Mouse (Mus musculus) embryonic facial prominence, embryonic 12.5 days (tissue): Measurements from ENCODE around the gene Actl7a. TPM values are rescaled to one million over a fixed set of nuclear protein-coding genes. Genes with fewer than 3 reads are reported as not detected.

Experiments
- ATAC-seq: fragments of 200-750 bp; cut with Nextera tagmentation; 2 replicates; pipeline ENCODE4 v1.8.0; 2017; ENCODE audit not compliant: insufficient number of reproducible peaks, insufficient read depth, low FRiP score, low TSS enrichment
- H3K27ac ChIP-seq: fragments of 300-500 bp; sonication (generic); 2 replicates; pipeline ENCODE4 v1.5.1; 2016; ENCODE audit warnings: mild to moderate bottlenecking
- H3K27me3 ChIP-seq: fragments of 300-500 bp; sonication (generic); 2 replicates; pipeline ENCODE4 v1.6.1; 2016; ENCODE audit warnings: mild to moderate bottlenecking, moderate library complexity
- H3K36me3 ChIP-seq: fragments of 300-500 bp; sonication (generic); 2 replicates; pipeline ENCODE4 v1.6.1; 2016; ENCODE audit warnings: mild to moderate bottlenecking
- H3K4me1 ChIP-seq: fragments of 300-500 bp; sonication (generic); 2 replicates; pipeline ENCODE4 v1.6.1; 2016
- H3K4me2 ChIP-seq: fragments of 300-500 bp; sonication (generic); replicated peaks from 2 replicates; pipeline ENCODE4 v1.6.1; 2016; ENCODE audit warnings: mild to moderate bottlenecking, moderate library complexity
- H3K4me3 ChIP-seq: fragments of 300-500 bp; sonication (generic); 2 replicates; pipeline ENCODE4 v1.5.1; 2016; ENCODE audit warnings: mild to moderate bottlenecking
- H3K9ac ChIP-seq: fragments of 300-500 bp; sonication (generic); 2 replicates; pipeline ENCODE4 v1.6.1; 2016; ENCODE audit warnings: mild to moderate bottlenecking, moderate library complexity
- H3K9me3 ChIP-seq: fragments of 300-500 bp; sonication (generic); 2 replicates; pipeline ENCODE4 v1.6.1; 2016; ENCODE audit warnings: mild to moderate bottlenecking, moderate library complexity
- WGBS: fragments of 180-500 bp; shearing (Covaris S2); methylation state at CpG from one replicate; pipeline ENCODE4 v1.1.7; 2016; 5-methylcytosine and 5-hydroxymethylcytosine counted together
- polyA plus RNA-seq: library from polyadenylated mRNA; unstranded; fragments of >200 nt; fragmentation: Nextera tagmentation; extraction: Ambion mirVana; gene quantifications from 2 replicates; pipeline ENCODE4 v1.2.1, GENCODE M21; 2016

Actl7a gene
- polyA plus RNA-seq, 1 experiment from 2014 or later: not detected

DNA sequence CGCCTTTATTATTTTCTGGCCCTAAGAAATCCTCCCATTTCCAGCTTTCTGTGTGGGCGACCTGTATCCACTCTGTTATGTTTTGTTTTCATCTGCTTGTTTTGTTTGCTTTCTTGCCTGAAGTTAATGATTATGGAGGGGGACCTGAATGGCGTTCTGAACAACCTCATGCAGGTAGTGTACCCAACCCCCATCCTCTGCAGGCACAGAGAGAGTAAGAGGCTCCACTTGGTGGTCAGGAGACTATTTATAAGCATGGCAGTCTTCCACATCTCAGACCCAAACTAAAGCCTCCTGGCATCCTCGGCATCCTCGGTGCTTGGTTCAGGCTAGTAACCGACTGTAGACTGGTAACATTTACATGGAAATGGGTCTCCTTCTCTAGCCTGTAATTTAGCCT lies 20.9 kb upstream of the Actl7a start:
- Histone ChIP-seq H3K27ac (no peak overlapping the region), H3K36me3 (no peaks in the 10 kb centered on the region), H3K4me3 (no peak overlapping the region), H3K9me3 (no peaks in the 10 kb centered on the region), H3K4me2 (no peak overlapping the region), H3K9ac (no peak overlapping the region), H3K4me1 (0 out of 2 replicates have a peak, but pooled peaks cover 4% of the 10 kb centered on the region), H3K27me3 (no peaks in the 10 kb centered on the region)
- ATAC-seq: no peak
- 67% methylated on average over 6 of the region's 6 CpGs for WGBS

- ATAC-seq: no peak
- H3K27ac ChIP-seq: no peak overlapping the region
- no peak overlapping the region for H3K4me2 ChIP-seq
- 0 out of 2 replicates have a peak, but pooled peaks cover 4% of the 10 kb centered on the region for H3K4me1 ChIP-seq
- H3K9me3 ChIP-seq: no peaks in the 10 kb centered on the region
- H3K27me3 ChIP-seq: no peaks in the 10 kb centered on the region
- H3K4me3 ChIP-seq: no peak overlapping the region
- no peaks in the 10 kb centered on the region for H3K36me3 ChIP-seq
- WGBS: 89% methylated on average over 6 of the region's 6 CpGs
- H3K9ac ChIP-seq: no peak overlapping the region
Observed at GRCm38 (mm10) chr4:56723237-56723636, 20.0 kb upstream of the Actl7a start.

- H3K9ac ChIP-seq: no peak overlapping the region
- no peak for ATAC-seq
- WGBS: 52% methylated on average over 8 of the region's 8 CpGs
- no peaks in the 10 kb centered on the region for H3K4me1 ChIP-seq
- H3K27ac ChIP-seq: no peak overlapping the region
- no peak overlapping the region for H3K4me2 ChIP-seq
- no peaks in the 10 kb centered on the region for H3K27me3 ChIP-seq
- no peaks in the 10 kb centered on the region for H3K36me3 ChIP-seq
- no peak overlapping the region for H3K4me3 ChIP-seq
- H3K9me3 ChIP-seq: no peaks in the 10 kb centered on the region
Observed at GRCm38 (mm10) chr4:56725839-56726238, 17.4 kb upstream of the Actl7a start.

DNA sequence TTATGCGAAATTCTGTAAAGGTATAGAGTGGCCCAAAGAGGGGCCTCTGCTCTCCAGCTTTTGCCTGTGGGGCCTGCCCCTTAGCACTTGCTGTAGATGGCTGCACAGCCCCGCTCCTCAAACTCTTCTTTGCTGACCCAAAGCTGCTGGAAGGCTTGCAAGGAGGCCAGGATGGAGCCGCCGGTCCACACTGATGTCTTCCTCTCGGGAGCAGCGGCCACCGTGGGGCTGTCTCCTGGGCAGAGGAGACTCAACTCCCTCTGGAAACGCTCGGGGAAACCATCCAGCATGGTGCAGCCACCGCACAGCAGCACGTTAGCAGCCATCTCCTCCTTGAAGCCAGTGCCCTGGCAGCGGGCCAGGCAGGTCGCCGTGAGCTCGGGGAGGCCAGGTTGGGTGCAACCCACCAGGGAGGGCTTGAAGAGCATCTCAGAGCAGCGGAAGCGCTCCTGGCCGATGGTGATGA lies 3.2 kb upstream of the Actl7a start, which contains the start of gene Gm26657:
Gm26657 (plus strand) TSS at position 51 of the 466 bp plus-strand sequence.
- no peak within 1 kb of the TSS for H3K9ac ChIP-seq
- H3K9me3 ChIP-seq: no peaks in the 10 kb centered on the region
- H3K27ac ChIP-seq: no peak within 1 kb of the TSS
- WGBS: 89% methylated on average over 18 of the region's 18 CpGs
- H3K4me3 ChIP-seq: no peak within 1 kb of the TSS
- H3K4me1 ChIP-seq: no peaks in the 10 kb centered on the region
- no peaks in the 10 kb centered on the region for H3K27me3 ChIP-seq
- H3K4me2 ChIP-seq: no peak within 1 kb of the TSS
- peaks cover 12% of the 10 kb centered on the region for H3K36me3 ChIP-seq
- ATAC-seq: no peak

GRCm38 (mm10) chr4:56740611-56741010 lies 2.6 kb upstream of the Actl7a start:
- Histone ChIP-seq H3K4me2 (no peak overlapping the region), H3K4me3 (no peak overlapping the region), H3K27ac (no peak overlapping the region), H3K27me3 (no peaks in the 10 kb centered on the region), H3K9me3 (no peaks in the 10 kb centered on the region), H3K4me1 (no peaks in the 10 kb centered on the region), H3K9ac (no peak overlapping the region), H3K36me3 (peaks cover 17% of the 10 kb centered on the region)
- no peak for ATAC-seq
- WGBS: 97% methylated on average over 20 of the region's 20 CpGs

GRCm38 (mm10) chr4:56741041-56741493 lies 2.1 kb upstream of the Actl7a start, which contains the start of gene Actl7b:
TSS of gene Actl7b (minus strand) at chr4:56741443.
- no peak within 1 kb of the TSS for H3K4me3 ChIP-seq
- no peak within 1 kb of the TSS for H3K9ac ChIP-seq
- peaks cover 20% of the 10 kb centered on the region for H3K36me3 ChIP-seq
- H3K9me3 ChIP-seq: no peaks in the 10 kb centered on the region
- H3K27me3 ChIP-seq: no peaks in the 10 kb centered on the region
- H3K4me2 ChIP-seq: no peak within 1 kb of the TSS
- ATAC-seq: no peak
- no peaks in the 10 kb centered on the region for H3K4me1 ChIP-seq
- 92% methylated on average over 13 of the region's 13 CpGs for WGBS
- no peak within 1 kb of the TSS for H3K27ac ChIP-seq

DNA sequence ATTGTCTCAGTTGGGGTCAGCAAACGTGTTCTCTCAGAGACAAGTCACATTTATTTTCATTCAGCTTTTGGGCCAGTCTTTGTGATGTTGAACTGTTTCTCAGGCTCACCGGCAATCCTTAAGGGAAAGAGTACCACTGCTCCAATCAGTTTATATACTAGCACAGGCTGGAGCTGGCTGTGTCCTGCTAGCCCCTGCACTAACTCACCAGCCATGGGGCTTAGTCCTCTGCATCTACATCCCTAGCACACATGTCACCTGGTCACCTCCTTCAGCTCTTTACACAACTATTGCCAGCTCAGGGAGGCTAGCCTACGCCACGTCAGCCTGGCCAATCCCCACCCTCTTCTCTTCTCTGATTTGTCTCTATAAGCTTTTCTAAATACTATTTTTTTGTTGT lies 515 bp upstream of the Actl7a start:
- Histone ChIP-seq H3K27me3 (no peaks in the 10 kb centered on the region), H3K4me2 (no peak overlapping the region), H3K9ac (no peak overlapping the region), H3K4me3 (no peak overlapping the region), H3K36me3 (peaks cover 33% of the 10 kb centered on the region), H3K4me1 (no peaks in the 10 kb centered on the region), H3K27ac (no peak overlapping the region), H3K9me3 (no peaks in the 10 kb centered on the region)
- 91% methylated on average over 4 of the region's 4 CpGs for WGBS
- no peak for ATAC-seq

DNA sequence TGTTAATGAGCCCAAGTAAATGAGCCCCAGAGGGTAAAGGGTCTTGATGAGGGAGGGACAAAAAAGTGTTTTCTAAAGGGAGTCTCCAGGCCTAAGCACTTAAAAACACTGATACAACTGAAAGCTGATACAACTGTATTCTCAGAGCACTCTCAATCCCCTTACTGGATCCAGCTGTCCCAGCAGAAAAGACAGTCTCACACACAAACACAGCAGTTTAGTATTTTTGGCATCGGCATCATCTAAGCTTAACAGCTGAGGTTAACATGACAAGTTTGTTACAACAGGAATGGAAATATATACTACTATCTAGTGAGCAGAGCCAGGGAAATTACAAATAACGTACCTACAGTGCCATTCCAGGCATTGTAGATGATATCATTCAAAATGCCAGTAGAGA lies 3.1 kb downstream of the Actl7a start:
- H3K9me3 ChIP-seq: no peaks in the 10 kb centered on the region
- no peak overlapping the region for H3K4me2 ChIP-seq
- WGBS: 91% methylated on average over 2 of the region's 2 CpGs
- H3K27ac ChIP-seq: no peak overlapping the region
- H3K9ac ChIP-seq: no peak overlapping the region
- no peak for ATAC-seq
- no peaks in the 10 kb centered on the region for H3K4me1 ChIP-seq
- H3K27me3 ChIP-seq: no peaks in the 10 kb centered on the region
- no peak overlapping the region for H3K4me3 ChIP-seq
- peaks cover 57% of the 10 kb centered on the region for H3K36me3 ChIP-seq

GRCm38 (mm10) chr4:56747456-56747855 lies 4.2 kb downstream of the Actl7a start:
- Histone ChIP-seq H3K9me3 (no peaks in the 10 kb centered on the region), H3K9ac (no peak overlapping the region), H3K4me1 (no peaks in the 10 kb centered on the region), H3K4me2 (no peak overlapping the region), H3K27me3 (no peaks in the 10 kb centered on the region), H3K27ac (no peak overlapping the region), H3K36me3 (peaks cover 65% of the 10 kb centered on the region), H3K4me3 (no peak overlapping the region)
- ATAC-seq: no peak
- WGBS: 94% methylated on average over 9 of the region's 9 CpGs

DNA sequence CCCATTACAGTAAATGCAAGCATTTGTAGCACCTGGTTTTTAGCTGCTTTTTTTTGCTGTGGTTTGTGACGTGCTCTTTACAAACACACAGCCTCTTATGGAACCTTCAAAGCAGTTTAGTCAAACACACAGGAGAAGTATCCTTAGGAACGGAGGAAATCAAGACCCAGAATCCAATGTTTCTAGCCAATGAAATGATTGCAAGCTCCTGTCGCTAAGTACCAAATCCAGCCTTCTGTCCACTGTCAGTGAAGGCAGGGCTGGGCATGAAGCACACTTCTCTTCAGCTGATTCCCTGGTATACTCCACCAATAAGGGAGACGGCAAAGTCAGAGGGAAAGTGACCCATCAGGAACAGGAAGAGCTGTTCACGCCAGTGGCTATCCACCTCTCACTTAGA lies 12.8 kb downstream of the Actl7a start:
- Histone ChIP-seq H3K27me3 (no peaks in the 10 kb centered on the region), H3K4me3 (no peak overlapping the region), H3K9me3 (no peaks in the 10 kb centered on the region), H3K4me1 (no peaks in the 10 kb centered on the region), H3K36me3 (peaks cover 86% of the 10 kb centered on the region), H3K27ac (no peak overlapping the region), H3K9ac (no peak overlapping the region), H3K4me2 (no peak overlapping the region)
- no peak for ATAC-seq
- WGBS: 92% methylated on average over 5 of the region's 5 CpGs

DNA sequence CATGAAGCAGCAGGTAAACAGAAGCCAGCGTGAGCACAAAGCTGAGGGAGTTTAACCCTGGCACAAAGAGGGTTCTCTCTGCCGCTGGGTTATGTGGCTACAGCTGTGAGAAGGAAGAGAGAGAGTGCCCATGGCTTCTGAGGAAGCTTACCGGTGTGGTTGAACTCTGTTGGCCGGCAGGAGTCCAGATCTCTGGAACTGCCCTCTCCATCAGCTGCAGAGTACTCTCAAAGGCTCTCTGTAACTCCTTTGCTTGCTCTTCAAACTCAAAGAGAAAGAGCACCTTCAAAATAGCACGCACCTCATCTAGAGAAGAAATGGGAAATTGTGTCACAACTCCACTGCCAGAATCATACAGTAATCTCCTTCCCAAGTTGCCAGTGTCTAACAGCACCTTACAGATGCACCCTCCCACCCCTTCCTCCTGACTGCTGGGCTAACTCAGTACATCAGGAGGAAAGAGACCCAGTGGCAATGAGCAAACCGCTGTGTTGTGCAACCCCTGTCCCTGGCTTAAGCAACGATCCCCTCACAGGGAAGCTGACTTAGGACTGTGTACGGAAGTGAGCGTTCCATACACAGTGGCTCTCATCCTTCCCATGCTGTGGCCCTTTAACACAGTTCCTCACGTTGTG lies 13.9 kb downstream of the Actl7a start:
- 94% methylated on average over 10 of the region's 10 CpGs for WGBS
- Histone ChIP-seq H3K4me2 (no peak overlapping the region), H3K9me3 (no peaks in the 10 kb centered on the region), H3K27ac (no peak overlapping the region), H3K27me3 (no peaks in the 10 kb centered on the region), H3K4me3 (no peak overlapping the region), H3K36me3 (peaks cover 86% of the 10 kb centered on the region), H3K9ac (no peak overlapping the region), H3K4me1 (no peaks in the 10 kb centered on the region)
- ATAC-seq: no peak

- H3K4me2 ChIP-seq: no peak overlapping the region
- no peak overlapping the region for H3K27ac ChIP-seq
- H3K9me3 ChIP-seq: no peaks in the 10 kb centered on the region
- H3K4me3 ChIP-seq: no peak overlapping the region
- no peak overlapping the region for H3K9ac ChIP-seq
- no peaks in the 10 kb centered on the region for H3K4me1 ChIP-seq
- H3K27me3 ChIP-seq: no peaks in the 10 kb centered on the region
- peaks cover 91% of the 10 kb centered on the region for H3K36me3 ChIP-seq
- ATAC-seq: no peak
- 95% methylated on average over 1 of the region's 1 CpGs for WGBS
Observed at GRCm38 (mm10) chr4:56757693-56758092, 14.5 kb downstream of the Actl7a start.
